Mouse (Mus musculus) embryonic facial prominence, embryonic 14.5 days (tissue): ENCODE measurements around the gene Zer1. TPM values are rescaled to one million over a fixed set of nuclear protein-coding genes. Genes with fewer than 3 reads are reported as not detected.

Source experiments
- polyA plus RNA-seq: library from polyadenylated mRNA; unstranded; fragments of >200 nt; fragmentation: Nextera tagmentation; extraction: Ambion mirVana; gene quantifications from 2 replicates; pipeline ENCODE4 v1.2.1, GENCODE M21; 2014

Gene Zer1
- polyA plus RNA-seq, 1 experiment from 2014 or later, result 7.9 TPM

Other genes with a start within 250 kb of the Zer1 start
- gene Odf2, start 235.4 kb downstream of the Zer1 start, polyA plus RNA-seq, result 35.6 and 42.4 TPM in 2 replicates
- 44.1 and 54.0 TPM in 2 replicates for gene Gle1, start 189.2 kb downstream of the Zer1 start, polyA plus RNA-seq
- 149 and 159 TPM in 2 replicates for gene Sptan1, start 159.0 kb downstream of the Zer1 start, polyA plus RNA-seq
- gene Wdr34, start 75.7 kb downstream of the Zer1 start, polyA plus RNA-seq, result 29.0 and 33.7 TPM in 2 replicates
- gene Set, start 67.2 kb downstream of the Zer1 start, polyA plus RNA-seq, result 351 and 393 TPM in 2 replicates
- 5.6 and 7.6 TPM in 2 replicates for gene Pkn3, start 46.9 kb downstream of the Zer1 start, polyA plus RNA-seq
- 26.1 and 28.9 TPM in 2 replicates for gene Zdhhc12, start 30.9 kb downstream of the Zer1 start, polyA plus RNA-seq
- 10.5 TPM in 2 replicates for gene Tbc1d13, start 9.2 kb upstream of the Zer1 start, polyA plus RNA-seq
- gene Endog, start 46.9 kb upstream of the Zer1 start, polyA plus RNA-seq, result 21.9 and 26.5 TPM in 2 replicates
- 63.8 and 67.8 TPM in 2 replicates for gene Spout1, start 53.9 kb upstream of the Zer1 start, polyA plus RNA-seq
- 8.1 and 8.2 TPM in 2 replicates for gene Kyat1, start 81.3 kb upstream of the Zer1 start, polyA plus RNA-seq
- 39.2 and 41.3 TPM in 2 replicates for gene Lrrc8a, start 113.1 kb upstream of the Zer1 start, polyA plus RNA-seq
- gene Gm28035, start 116.0 kb upstream of the Zer1 start, polyA plus RNA-seq, result 0.06 TPM in 1 of 2 replicates, not detected in the other
- gene Phyhd1, start 141.6 kb upstream of the Zer1 start, polyA plus RNA-seq, result 5.4 and 5.7 TPM in 2 replicates
- gene Gm28038, start 156.5 kb upstream of the Zer1 start, polyA plus RNA-seq, result not detected in 2 replicates
- gene Dolk, start 161.7 kb upstream of the Zer1 start, polyA plus RNA-seq, result 30.2 and 30.8 TPM in 2 replicates
- 35.4 and 39.4 TPM in 2 replicates for gene Nup188, start 161.8 kb upstream of the Zer1 start, polyA plus RNA-seq
- 79.3 and 83.1 TPM in 2 replicates for gene Sh3glb2, start 234.8 kb upstream of the Zer1 start, polyA plus RNA-seq
- gene Miga2, start 239.6 kb upstream of the Zer1 start, polyA plus RNA-seq, result 17.6 and 18.8 TPM in 2 replicates